In the genomic region with DNA sequence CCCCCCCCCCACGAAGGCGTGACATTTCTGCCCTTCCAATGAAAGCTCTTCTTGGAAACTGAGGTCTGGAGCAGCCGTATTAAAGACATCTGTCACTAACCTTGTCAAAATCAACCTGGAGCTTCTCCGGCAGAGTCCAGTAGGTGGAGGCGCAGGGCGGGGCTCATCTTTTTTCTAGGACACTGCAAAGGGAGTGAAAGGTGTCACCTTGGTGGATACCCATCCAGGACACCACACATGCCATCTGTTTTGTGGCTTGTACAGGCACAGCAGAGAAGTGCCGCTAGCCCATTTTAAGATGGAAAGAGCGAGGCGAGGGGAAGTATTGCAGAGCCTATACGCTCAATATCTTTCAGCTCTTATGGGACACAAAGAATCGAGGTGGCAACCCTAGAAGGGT, we compare ENCODE assay signal across 8 mouse cellular contexts.
DNase-seq lines count a peak whose midpoint lies in the region; ATAC-seq and TF ChIP-seq lines count a peak whose summit lies in the region.

No protein-coding gene starts in this region.

- H3K27me3 ChIP-seq in kidney, embryonic 15.5 days, result no peaks in the 10 kb centered on the region; the same call in 1 of the 2 replicates
- H3K27me3 ChIP-seq in embryonic facial prominence, embryonic 14.5 days (replicated peaks; ENCODE audit: control insufficient read depth, insufficient read depth, low read length), result no peaks in the 10 kb centered on the region; the same call in 1 of the 2 replicates
- 0 out of 2 replicates have a peak, but pooled peaks cover 3% of the 10 kb centered on the region for H3K27me3 ChIP-seq in limb, embryonic 11.5 days (ENCODE audit: control insufficient read depth, insufficient read depth, low read length)

- WGBS in kidney, embryonic 15.5 days, result 44% methylated on average over 11 of the region's 11 CpGs
- WGBS in embryonic facial prominence, embryonic 14.5 days, result 46% methylated on average over 10 of the region's 11 CpGs
- WGBS in limb, embryonic 11.5 days, result 41% methylated on average over 10 of the region's 11 CpGs
- WGBS in olfactory bulb, adult 2 months, result 43% methylated on average over 10 of the region's 11 CpGs

- no peaks in the 10 kb centered on the region for H3K36me3 ChIP-seq in kidney, embryonic 15.5 days
- no peaks in the 10 kb centered on the region for H3K36me3 ChIP-seq in embryonic facial prominence, embryonic 14.5 days (ENCODE audit: control insufficient read depth, insufficient read depth, low read length)
- H3K36me3 ChIP-seq in limb, embryonic 11.5 days (ENCODE audit: control insufficient read depth, insufficient read depth, low read length), result no peaks in the 10 kb centered on the region

- no peak for TF ChIP-seq CTCF in olfactory bulb, adult 2 months (IDR thresholded peaks at IDR 0.05; ENCODE audit: insufficient read depth, low read depth, low read length)

- H3K4me1 ChIP-seq in kidney, embryonic 15.5 days, result peaks cover 10% of the 10 kb centered on the region
- H3K4me1 ChIP-seq in embryonic facial prominence, embryonic 14.5 days (ENCODE audit: control insufficient read depth, insufficient read depth, low read length), result peaks cover 5% of the 10 kb centered on the region; the same call in 1 of the 2 replicates
- H3K4me1 ChIP-seq in limb, embryonic 11.5 days (ENCODE audit: control insufficient read depth, insufficient read depth, low read length), result peaks cover 3% of the 10 kb centered on the region; the same call in 1 of the 2 replicates
- peaks cover 14% of the 10 kb centered on the region for H3K4me1 ChIP-seq in olfactory bulb, adult 2 months (ENCODE audit: control insufficient read depth, insufficient read depth, low read length)

- TF ChIP-seq POLR2A in olfactory bulb, adult 2 months (IDR thresholded peaks at IDR 0.05; ENCODE audit: insufficient read depth, low read depth, low read length), result no peak

- no peaks in the 10 kb centered on the region for H3K9me3 ChIP-seq in kidney, embryonic 15.5 days (replicated peaks)
- no peaks in the 10 kb centered on the region for H3K9me3 ChIP-seq in embryonic facial prominence, embryonic 14.5 days (ENCODE audit: control insufficient read depth, low read length)
- H3K9me3 ChIP-seq in limb, embryonic 11.5 days (ENCODE audit: control insufficient read depth, low read length), result no peaks in the 10 kb centered on the region

- no peak overlapping the region for H3K27ac ChIP-seq in kidney, embryonic 15.5 days
- H3K27ac ChIP-seq in embryonic facial prominence, embryonic 14.5 days (replicated peaks; ENCODE audit: low read depth, low read length), result no peak overlapping the region
- no peak overlapping the region for H3K27ac ChIP-seq in limb, embryonic 11.5 days (replicated peaks; ENCODE audit: low read depth, low read length)
- no peak overlapping the region for H3K27ac ChIP-seq in olfactory bulb, adult 2 months (ENCODE audit: insufficient read depth, low read depth, low read length)

- 0 out of 2 replicates have a peak overlapping the region, but pooled peaks have one; percentile 14 for H3K9ac ChIP-seq in kidney, embryonic 15.5 days
- H3K9ac ChIP-seq in embryonic facial prominence, embryonic 14.5 days (ENCODE audit: low read depth, low read length), result peak overlapping the region; percentile 49; the same call in 1 of the 2 replicates
- H3K9ac ChIP-seq in limb, embryonic 11.5 days (ENCODE audit: low read length), result peak overlapping the region; percentile 5; the same call in 1 of the 2 replicates

- 0 out of 2 replicates have a peak, but pooled peaks have one; percentile 12 for ATAC-seq in kidney, embryonic 15.5 days (replicated peaks; ENCODE audit: low FRiP score)
- peak; percentile 37; the same call in 1 of the 2 replicates for ATAC-seq in embryonic facial prominence, embryonic 14.5 days (ENCODE audit: low read depth)
- no peak for ATAC-seq in limb, embryonic 11.5 days (ENCODE audit: insufficient number of reproducible peaks, low FRiP score, low TSS enrichment, low read depth)

- DNase-seq in kidney, postnatal 25 days, result no peak
- no peak for DNase-seq in embryonic facial prominence, embryonic 14.5 days (ENCODE audit: low spot score)
- no peak for DNase-seq in limb, embryonic 11.5 days (ENCODE audit: low spot score)
- no peak for DNase-seq in adrenal gland, postnatal 10 days
- no peak for DNase-seq in embryo, embryonic 11 days
- no peak for DNase-seq in right cerebral cortex, adult 2 months (ENCODE audit: low spot score in 2 of 2)

- H3K4me2 ChIP-seq in kidney, embryonic 15.5 days, result peak overlapping the region; percentile 72
- peak overlapping the region; percentile 72 for H3K4me2 ChIP-seq in embryonic facial prominence, embryonic 14.5 days (ENCODE audit: low read depth, low read length)
- peak overlapping the region; percentile 56 for H3K4me2 ChIP-seq in limb, embryonic 11.5 days (ENCODE audit: low read depth, severe bottlenecking)

- peak overlapping the region; percentile 45 for H3K4me3 ChIP-seq in kidney, embryonic 15.5 days (replicated peaks)
- peak overlapping the region; percentile 42 for H3K4me3 ChIP-seq in embryonic facial prominence, embryonic 14.5 days (ENCODE audit: low read depth, low read length)
- H3K4me3 ChIP-seq in limb, embryonic 11.5 days (ENCODE audit: low read depth, low read length), result peak overlapping the region; percentile 21
- H3K4me3 ChIP-seq in olfactory bulb, adult 2 months (ENCODE audit: insufficient read depth, low read depth, low read length), result peak overlapping the region; percentile 39
